Mouse (Mus musculus) retina, embryonic 14.5 days (tissue): ENCODE measurements around the gene Ldlrap1.

Experiments
- DNase-seq: peaks from one replicate; pipeline ENCODE4 v3.0.0-alpha.2; 2015; ENCODE audit warnings: low spot score

Gene Ldlrap1

DNA sequence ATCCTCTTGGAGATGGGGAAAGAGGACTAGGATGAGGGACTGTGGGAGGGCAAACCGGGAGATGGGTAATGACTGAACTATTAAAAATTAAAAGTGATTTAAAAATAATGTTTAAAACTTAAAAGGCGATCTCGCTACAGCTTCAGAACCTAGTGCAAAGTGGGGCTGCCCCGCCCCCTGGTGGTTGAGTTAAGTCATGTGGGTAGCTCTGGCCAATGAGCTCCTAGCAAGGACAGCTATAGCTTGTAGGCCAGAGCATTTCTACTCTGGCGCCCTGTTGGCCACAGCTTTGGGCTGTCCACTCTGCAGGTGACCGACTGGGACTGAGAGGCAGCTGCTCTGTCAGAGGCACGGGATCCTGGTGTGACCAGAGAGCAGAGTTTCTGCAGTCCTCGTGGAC, 53.9 kb downstream of the Ldlrap1 start:
- peak; percentile 91 for DNase-seq

DNA sequence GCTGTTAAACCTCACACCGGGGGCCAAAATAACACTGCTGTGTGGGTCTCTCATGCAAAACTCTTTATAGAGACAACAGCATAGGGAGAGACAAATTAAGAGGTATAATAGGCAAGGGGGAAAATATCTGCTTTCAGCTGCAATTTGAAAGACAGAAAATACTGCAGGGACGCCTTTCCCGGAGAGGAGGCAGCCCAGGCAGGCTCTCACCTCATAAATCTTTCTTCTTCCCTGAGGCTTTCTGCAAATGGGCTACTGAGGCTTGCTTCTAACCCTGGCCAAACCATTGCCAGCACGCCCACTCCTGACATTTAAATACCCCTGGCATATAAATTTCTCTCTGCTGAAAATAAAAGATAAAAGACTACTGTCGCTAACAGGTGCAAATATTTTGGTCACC, 62.5 kb downstream of the Ldlrap1 start:
- DNase-seq = no peak

DNA sequence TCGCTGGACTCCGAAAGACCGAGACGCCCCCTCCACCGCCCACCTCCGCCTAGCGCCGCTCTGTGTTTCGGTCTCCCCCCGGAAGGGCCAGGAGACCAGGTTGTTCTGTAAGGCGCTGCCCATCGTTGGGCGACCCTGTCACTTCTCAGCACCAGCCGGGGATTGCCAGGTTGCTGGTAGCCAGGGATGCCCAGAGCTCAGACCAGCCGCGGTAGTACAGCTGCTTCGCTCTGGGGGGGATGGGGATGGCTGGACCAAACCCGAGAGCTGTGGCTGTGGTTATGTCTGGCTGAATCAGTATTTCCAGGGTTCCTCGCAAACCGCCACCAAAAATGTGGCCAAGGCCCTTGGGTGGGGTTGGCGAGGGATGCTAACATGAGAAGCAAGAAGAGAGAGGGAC, 63.2 kb downstream of the Ldlrap1 start:
- no peak for DNase-seq

DNA sequence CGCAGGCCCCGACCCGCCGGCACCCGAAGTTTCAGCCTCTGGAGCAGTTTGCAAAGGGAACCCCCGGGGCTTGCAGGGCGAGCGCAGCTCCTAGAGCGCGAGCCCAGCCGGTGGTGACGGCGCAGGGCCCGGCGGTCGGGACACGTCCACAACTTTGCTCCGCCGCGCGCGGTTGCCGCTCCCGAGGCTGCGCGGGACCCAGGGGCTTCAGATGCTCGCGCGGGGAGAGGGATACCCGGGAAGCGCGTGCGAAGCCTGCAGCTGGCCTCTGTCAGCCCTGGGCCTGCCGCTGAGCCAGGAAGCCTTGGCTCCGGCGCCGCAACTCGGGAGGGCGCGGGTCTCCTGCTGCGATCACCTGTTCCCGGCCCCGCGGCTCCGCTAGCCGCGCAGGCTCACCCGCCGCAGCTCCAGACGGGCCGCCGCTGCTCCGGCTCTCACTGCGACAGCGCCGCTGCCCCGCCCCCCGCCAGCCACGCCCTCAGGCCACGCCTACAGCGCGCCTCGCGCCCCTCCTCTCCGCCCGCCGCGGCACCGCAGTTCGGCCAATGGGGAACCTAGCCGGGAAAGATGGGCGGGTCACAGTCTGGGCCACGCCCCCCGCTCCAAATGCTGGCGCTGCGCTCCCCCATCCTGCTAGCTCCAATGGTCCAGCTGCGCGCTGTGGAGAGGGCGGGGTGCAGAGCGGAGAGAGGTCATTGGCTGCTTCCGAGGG, 63.8 kb downstream of the Ldlrap1 start, which contains the start of gene Man1c1:
TSS of gene Man1c1 (minus strand) at position 456 of the 712 bp plus-strand sequence.
- peak; percentile 100 for DNase-seq

DNA sequence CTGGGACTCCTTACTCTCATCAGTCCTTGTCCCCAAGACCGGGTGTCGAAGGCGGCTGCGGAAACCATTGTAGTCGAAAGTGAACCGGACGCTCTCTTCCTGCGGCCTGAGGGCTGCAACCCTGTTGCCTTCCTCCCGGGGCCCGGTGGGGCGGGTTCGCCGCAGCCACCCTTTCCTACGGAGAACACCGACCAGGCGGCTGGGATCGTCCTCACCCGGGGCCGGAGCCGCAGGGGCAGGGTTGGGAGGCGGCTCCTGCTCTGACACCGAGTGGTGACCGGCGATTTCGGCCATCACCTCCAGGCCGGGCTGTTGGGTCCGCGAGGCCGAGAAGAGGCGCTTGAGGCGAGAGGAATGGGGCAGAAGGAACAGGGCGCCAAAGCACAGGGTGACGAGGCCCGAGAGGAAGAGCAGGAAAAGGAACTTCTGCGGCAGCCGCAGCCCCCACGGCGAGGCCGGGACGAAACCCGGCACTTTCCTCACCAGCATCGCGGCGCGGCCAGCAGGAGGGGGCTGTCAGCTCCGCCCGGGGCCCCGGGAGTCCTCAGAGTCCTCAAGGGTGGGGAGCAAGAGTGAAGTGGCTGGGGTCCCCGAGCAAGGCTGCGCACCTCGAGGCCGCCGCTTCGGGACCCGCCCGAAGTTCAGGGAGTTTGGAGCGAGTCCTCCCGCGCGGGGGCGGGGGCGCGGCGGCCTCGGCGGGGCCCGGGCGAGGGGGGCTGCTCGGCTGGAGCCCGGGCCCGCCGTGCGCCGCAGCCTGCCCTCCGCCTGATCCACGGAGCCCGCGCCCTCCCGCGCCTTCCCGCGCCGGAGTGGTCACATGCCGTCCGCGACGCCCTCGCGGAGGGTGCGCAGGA, 64.6 kb downstream of the Ldlrap1 start:
- peak; percentile 29 for DNase-seq

DNA sequence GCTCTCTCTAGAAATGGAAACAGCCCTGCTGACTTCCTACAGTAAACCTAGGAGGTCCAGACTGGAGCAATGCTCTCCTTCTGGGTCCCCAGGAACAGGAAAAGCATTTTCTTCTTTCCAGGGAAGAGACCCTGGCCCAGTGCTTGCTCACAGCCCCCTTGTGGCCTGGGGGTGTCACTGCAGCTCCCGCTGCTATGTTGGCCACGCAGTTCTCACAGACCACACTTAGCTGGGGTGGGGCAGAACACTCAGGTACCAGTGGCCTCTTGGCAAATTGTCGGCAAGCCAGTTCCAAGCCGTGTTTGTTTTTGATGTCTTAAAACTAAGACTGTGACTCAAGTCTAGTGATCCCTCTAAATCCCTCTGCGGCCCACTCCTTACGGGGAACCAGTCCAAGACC, 65.9 kb downstream of the Ldlrap1 start:
- DNase-seq = peak; percentile 85

DNA sequence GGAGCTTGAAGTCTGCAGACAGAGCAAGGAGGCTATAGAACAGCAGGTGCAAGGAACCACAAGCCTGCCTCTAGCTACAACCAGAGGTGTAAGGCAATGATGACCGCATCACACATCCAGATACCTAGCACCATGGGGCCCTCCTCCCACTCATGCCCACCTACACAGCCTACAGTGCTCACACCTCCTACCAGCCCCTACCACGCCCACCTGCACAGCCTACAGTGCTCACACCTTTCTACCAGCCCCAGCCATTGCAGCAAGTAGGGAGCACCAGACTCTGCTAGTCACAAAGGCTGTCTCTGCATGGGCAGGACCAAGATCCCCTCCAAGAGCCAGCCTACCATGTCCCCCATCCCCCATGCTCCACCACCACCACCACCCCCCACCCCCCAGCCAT, 66.9 kb downstream of the Ldlrap1 start:
- no peak for DNase-seq

DNA sequence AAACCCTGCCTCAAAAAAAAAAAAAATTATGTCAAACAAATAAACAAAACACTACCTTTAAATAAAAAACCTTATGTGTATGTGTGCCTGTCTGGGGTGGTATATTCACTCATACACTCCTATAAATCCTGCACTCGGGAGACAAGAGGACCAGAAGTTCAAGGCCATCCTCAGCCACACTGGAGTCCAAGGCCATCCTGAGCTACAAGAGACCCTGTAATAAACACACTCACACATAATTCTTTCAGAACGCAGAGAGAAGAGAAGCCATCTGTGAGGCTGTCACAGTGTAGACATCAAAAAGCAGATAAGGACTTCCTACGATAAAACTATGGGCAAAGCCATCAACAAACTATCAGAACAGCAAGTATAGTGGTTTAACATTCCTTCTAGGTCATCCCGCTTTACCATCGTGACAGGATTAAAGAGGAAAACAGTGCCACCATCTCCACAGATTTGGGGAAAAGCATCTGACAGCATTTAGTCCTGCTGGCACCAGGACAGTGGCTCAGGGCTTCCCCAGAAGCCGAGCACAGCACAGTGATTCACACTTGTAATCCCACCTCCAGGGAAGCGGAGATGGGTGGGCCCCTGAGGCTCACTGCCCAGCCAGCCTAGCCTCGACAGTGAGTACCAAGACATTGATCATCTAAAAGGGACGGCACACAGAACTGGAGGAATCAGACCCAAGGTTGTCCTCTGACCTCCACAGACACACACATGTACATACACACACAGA, 74.5 kb downstream of the Ldlrap1 start:
- no peak for DNase-seq

DNA sequence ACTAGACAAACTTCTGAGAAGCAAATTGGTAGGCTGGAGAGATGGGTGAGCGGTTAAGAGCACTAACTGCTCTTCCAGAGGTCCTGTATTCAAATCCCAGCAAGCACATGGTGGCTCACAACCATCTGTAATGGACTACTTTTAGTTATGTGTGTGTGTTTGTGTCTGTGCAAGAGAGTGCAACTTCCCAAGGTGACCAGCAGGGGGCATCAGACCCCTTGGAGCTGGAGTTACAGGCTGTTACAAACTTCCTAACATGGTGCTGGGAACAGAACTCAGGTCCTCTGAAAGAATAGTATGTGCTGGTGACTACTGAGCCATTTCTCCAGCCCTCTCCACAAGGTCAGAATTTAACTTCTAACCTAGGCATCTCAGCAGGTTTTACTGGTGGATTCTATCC, 75.4 kb downstream of the Ldlrap1 start:
- no peak for DNase-seq
